Mouse (Mus musculus) kidney, postnatal 14 days (tissue): ENCODE measurements around the gene Kcnma1.

Source experiments
- DNase-seq: peaks from one replicate; pipeline ENCODE4 v3.0.0; 2022; ENCODE audit warnings: mixed read lengths

Gene Kcnma1

GRCm38 (mm10) chr14:23517374-23517773, 496.9 kb downstream of the Kcnma1 start:
- DNase-seq, result no peak

GRCm38 (mm10) chr14:23509792-23510191, 504.5 kb downstream of the Kcnma1 start:
- DNase-seq, result no peak

- DNase-seq, result peak; percentile 53
These were observed 512.0 kb downstream of the Kcnma1 start for GRCm38 (mm10) chr14:23502236-23502790.

- no peak for DNase-seq
These were observed 517.5 kb downstream of the Kcnma1 start for GRCm38 (mm10) chr14:23496801-23497200.

GRCm38 (mm10) chr14:23496236-23496740, 518.0 kb downstream of the Kcnma1 start:
- DNase-seq, result no peak

GRCm38 (mm10) chr14:23494496-23494800, 519.8 kb downstream of the Kcnma1 start:
- DNase-seq, result peak; percentile 32

GRCm38 (mm10) chr14:23493750-23494495, 520.4 kb downstream of the Kcnma1 start:
- no peak for DNase-seq

GRCm38 (mm10) chr14:23492581-23493360, 521.5 kb downstream of the Kcnma1 start:
- DNase-seq, result no peak

GRCm38 (mm10) chr14:23491359-23491758, 522.9 kb downstream of the Kcnma1 start:
- peak; percentile 22 for DNase-seq

GRCm38 (mm10) chr14:23486687-23487086, 527.6 kb downstream of the Kcnma1 start:
- DNase-seq, result no peak

GRCm38 (mm10) chr14:23485802-23486500, 528.3 kb downstream of the Kcnma1 start:
- no peak for DNase-seq

- no peak for DNase-seq
These were observed 539.2 kb downstream of the Kcnma1 start for GRCm38 (mm10) chr14:23475129-23475528.

- peak; percentile 60 for DNase-seq
These were observed 544.2 kb downstream of the Kcnma1 start for GRCm38 (mm10) chr14:23470071-23470470.

GRCm38 (mm10) chr14:23465135-23465534, 549.2 kb downstream of the Kcnma1 start:
- no peak for DNase-seq

GRCm38 (mm10) chr14:23458560-23458959, 555.7 kb downstream of the Kcnma1 start:
- DNase-seq, result no peak

GRCm38 (mm10) chr14:23451681-23452080, 562.6 kb downstream of the Kcnma1 start:
- DNase-seq, result no peak

GRCm38 (mm10) chr14:23437467-23437866, 576.8 kb downstream of the Kcnma1 start:
- no peak for DNase-seq

GRCm38 (mm10) chr14:23435861-23436260, 578.4 kb downstream of the Kcnma1 start:
- DNase-seq, result no peak

- no peak for DNase-seq
These were observed 584.3 kb downstream of the Kcnma1 start for GRCm38 (mm10) chr14:23430006-23430405.

GRCm38 (mm10) chr14:23429043-23429442, 585.2 kb downstream of the Kcnma1 start:
- DNase-seq, result peak; percentile 22

GRCm38 (mm10) chr14:23422481-23423040, 591.7 kb downstream of the Kcnma1 start:
- no peak for DNase-seq

GRCm38 (mm10) chr14:23418955-23419354, 595.3 kb downstream of the Kcnma1 start:
- DNase-seq, result no peak

GRCm38 (mm10) chr14:23407051-23407450, 607.2 kb downstream of the Kcnma1 start:
- no peak for DNase-seq
